15 mouse cellular contexts compared by ENCODE assay signal in the genomic region with DNA sequence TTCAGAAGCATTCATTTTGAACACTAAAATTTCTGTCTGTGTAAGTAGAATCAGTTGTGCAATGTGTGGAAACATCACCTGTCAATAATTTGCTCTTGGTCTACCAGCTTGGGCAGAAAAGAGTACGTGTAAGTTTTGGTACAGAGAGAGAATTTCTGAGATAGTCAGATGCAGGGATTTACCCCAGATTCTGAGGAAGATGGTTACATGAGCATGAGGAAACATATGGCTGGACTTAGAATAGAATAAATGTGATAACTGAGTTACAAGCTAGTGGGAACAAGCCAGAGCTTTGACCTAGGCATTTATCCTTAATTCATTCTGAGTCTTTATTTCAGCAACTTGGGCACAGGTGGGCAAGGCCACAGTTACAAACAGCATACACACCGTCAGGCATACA.
"Had no signal": no experiment of that assay in that cellular context is flagged by ENCODE, and none has a peak within 500 bp of the region (broad histone marks: within the 10 kb centered on the region; RNA-seq: fewer than 3 reads in every experiment).

No protein-coding gene starts in this region.

- H3K27me3 ChIP-seq: neural tube, embryonic 12.5 days; neural tube, embryonic 13.5 days; neural tube, embryonic 15.5 days; stomach, embryonic 15.5 days had no signal

- H3K9me3 ChIP-seq: neural tube, embryonic 12.5 days; neural tube, embryonic 13.5 days; neural tube, embryonic 15.5 days; stomach, embryonic 15.5 days had no signal

- H3K4me1 ChIP-seq: neural tube, embryonic 12.5 days; neural tube, embryonic 13.5 days; neural tube, embryonic 15.5 days; stomach, embryonic 15.5 days had no signal

- H3K27ac ChIP-seq: neural tube, embryonic 12.5 days; neural tube, embryonic 13.5 days; neural tube, embryonic 15.5 days; stomach, embryonic 15.5 days; stomach, postnatal 0 days had no signal

- H3K36me3 ChIP-seq: neural tube, embryonic 12.5 days; neural tube, embryonic 13.5 days; neural tube, embryonic 15.5 days; stomach, embryonic 15.5 days had no signal

- H3K4me3 ChIP-seq: neural tube, embryonic 12.5 days; neural tube, embryonic 13.5 days; neural tube, embryonic 15.5 days; stomach, embryonic 15.5 days had no signal

- DNase-seq: retina, postnatal 1 day; right cerebral cortex, postnatal 14 days; right cerebral cortex, postnatal 4 days; spleen, adult 18-20 months; thymus, adult 18-20 months; thymus, adult 2 months; thymus, postnatal 14 days; thymus, postnatal 25 days; thymus, postnatal 36 days; thymus, postnatal 4 days had no signal
